Mouse (Mus musculus): ENCODE measurements around the gene Palm.

The Palm gene

GRCm38 (mm10) chr10:79824413-79824812, 31.0 kb downstream of the Palm start:
- no peak for DNase-seq (ENCODE audit: low read depth, low spot score)

GRCm38 (mm10) chr10:79831583-79831982, 38.2 kb downstream of the Palm start:
- no peak for DNase-seq (ENCODE audit: low read depth, low spot score)

- DNase-seq (ENCODE audit: low read depth, low spot score): no peak
Measured at GRCm38 (mm10) chr10:79832026-79832785, 38.8 kb downstream of the Palm start.

GRCm38 (mm10) chr10:79832786-79833181, 39.4 kb downstream of the Palm start:
- DNase-seq (ENCODE audit: low read depth, low spot score): no peak

- DNase-seq (ENCODE audit: low read depth, low spot score): peak; percentile 76
Measured at GRCm38 (mm10) chr10:79834769-79835398, 41.5 kb downstream of the Palm start.

- DNase-seq (ENCODE audit: low read depth, low spot score): peak; percentile 74
Measured at GRCm38 (mm10) chr10:79836918-79837317, 43.5 kb downstream of the Palm start.

GRCm38 (mm10) chr10:79838151-79838550, 44.8 kb downstream of the Palm start:
- DNase-seq (ENCODE audit: low read depth, low spot score): no peak

- DNase-seq (ENCODE audit: low read depth, low spot score): no peak
Measured at GRCm38 (mm10) chr10:79840091-79840490, 46.7 kb downstream of the Palm start.

GRCm38 (mm10) chr10:79840644-79841551, 47.5 kb downstream of the Palm start:
- peak; percentile 100 for DNase-seq (ENCODE audit: low read depth, low spot score)

GRCm38 (mm10) chr10:79842322-79842721, 49.0 kb downstream of the Palm start:
- DNase-seq (ENCODE audit: low read depth, low spot score): no peak

GRCm38 (mm10) chr10:79843476-79843875, 50.1 kb downstream of the Palm start:
- peak; percentile 57 for DNase-seq (ENCODE audit: low read depth, low spot score)

GRCm38 (mm10) chr10:79846553-79846952, 53.2 kb downstream of the Palm start:
- DNase-seq (ENCODE audit: low read depth, low spot score): no peak

GRCm38 (mm10) chr10:79849941-79850628, 56.7 kb downstream of the Palm start:
- DNase-seq (ENCODE audit: low read depth, low spot score): no peak

- DNase-seq (ENCODE audit: low read depth, low spot score): no peak
Measured at GRCm38 (mm10) chr10:79851653-79852052, 58.3 kb downstream of the Palm start.

GRCm38 (mm10) chr10:79852107-79852789, 58.9 kb downstream of the Palm start:
- peak; percentile 56 for DNase-seq (ENCODE audit: low read depth, low spot score)

GRCm38 (mm10) chr10:79852827-79853226, 59.5 kb downstream of the Palm start:
- peak; percentile 50 for DNase-seq (ENCODE audit: low read depth, low spot score)

- peak; percentile 93 for DNase-seq (ENCODE audit: low read depth, low spot score)
Measured at GRCm38 (mm10) chr10:79853392-79853791, 60.0 kb downstream of the Palm start.

GRCm38 (mm10) chr10:79853860-79854795, 60.8 kb downstream of the Palm start, which contains the start of gene Ptbp1:
Gene Ptbp1 (plus strand): TSS chr10:79854427.
- peak; percentile 100 for DNase-seq (ENCODE audit: low read depth, low spot score)

GRCm38 (mm10) chr10:79854801-79855541, 61.6 kb downstream of the Palm start:
- DNase-seq (ENCODE audit: low read depth, low spot score): peak; percentile 89

Measured in R1 (cell line).